Mouse (Mus musculus) kidney, adult 18-20 months (tissue): ENCODE results near the gene Upk1b.
"Not testable (repeated sequence)": the region's sequence is repeated elsewhere in the genome, so short reads cannot be mapped to it uniquely, and the experiment has no call there.

ENCODE experiments used
- DNase-seq: peaks from one replicate; pipeline ENCODE4 v3.0.0; 2021

Upk1b gene

GRCm38 (mm10) chr16:38800091-38800490 lies at the start of gene Upk1b:
Gene Upk1b, minus strand, starts transcription at chr16:38800328.
- DNase-seq: no peak

GRCm38 (mm10) chr16:38828649-38829048 lies 28.5 kb upstream of the Upk1b start, which contains the start of gene 4930435E12Rik:
Gene 4930435E12Rik, minus strand, starts transcription at chr16:38828749.
- DNase-seq: no peak

- DNase-seq: peak; percentile 64
These were observed 12.4 kb upstream of the Upk1b start for GRCm38 (mm10) chr16:38812521-38812920.

- no peak for DNase-seq
These were observed 10.1 kb upstream of the Upk1b start for GRCm38 (mm10) chr16:38810196-38810595.

GRCm38 (mm10) chr16:38807796-38808195 lies 7.7 kb upstream of the Upk1b start:
- DNase-seq: not testable (repeated sequence)

- DNase-seq: no peak
These were observed 1.1 kb downstream of the Upk1b start for GRCm38 (mm10) chr16:38798957-38799450.

- no peak for DNase-seq
These were observed 7.0 kb downstream of the Upk1b start for GRCm38 (mm10) chr16:38793120-38793519.

- DNase-seq: no peak
These were observed 10.2 kb downstream of the Upk1b start for GRCm38 (mm10) chr16:38789966-38790365.

GRCm38 (mm10) chr16:38789016-38789415 lies 11.1 kb downstream of the Upk1b start:
- DNase-seq: no peak

GRCm38 (mm10) chr16:38785301-38785700 lies 14.8 kb downstream of the Upk1b start:
- DNase-seq: no peak

GRCm38 (mm10) chr16:38782524-38783067 lies 17.5 kb downstream of the Upk1b start:
- DNase-seq: no peak

GRCm38 (mm10) chr16:38781946-38782345 lies 18.2 kb downstream of the Upk1b start:
- no peak for DNase-seq

GRCm38 (mm10) chr16:38780960-38781572 lies 19.1 kb downstream of the Upk1b start:
- DNase-seq: no peak

GRCm38 (mm10) chr16:38776342-38776741 lies 23.8 kb downstream of the Upk1b start:
- no peak for DNase-seq

GRCm38 (mm10) chr16:38774964-38775746 lies 25.0 kb downstream of the Upk1b start:
- DNase-seq: no peak

GRCm38 (mm10) chr16:38772906-38773496 lies 27.1 kb downstream of the Upk1b start:
- DNase-seq: no peak

GRCm38 (mm10) chr16:38771145-38771544 lies 29.0 kb downstream of the Upk1b start:
- no peak for DNase-seq

- no peak for DNase-seq
These were observed 30.6 kb downstream of the Upk1b start for GRCm38 (mm10) chr16:38769529-38769928.

GRCm38 (mm10) chr16:38768386-38768785 lies 31.7 kb downstream of the Upk1b start:
- no peak for DNase-seq

GRCm38 (mm10) chr16:38767761-38768160 lies 32.4 kb downstream of the Upk1b start:
- no peak for DNase-seq

GRCm38 (mm10) chr16:38766671-38767070 lies 33.5 kb downstream of the Upk1b start:
- DNase-seq: no peak

GRCm38 (mm10) chr16:38763508-38763907 lies 36.6 kb downstream of the Upk1b start:
- no peak for DNase-seq

- no peak for DNase-seq
These were observed 37.7 kb downstream of the Upk1b start for GRCm38 (mm10) chr16:38762401-38762800.
